Mouse (Mus musculus) thymus, postnatal 4 days (tissue): ENCODE data around the gene Cdkal1.

Experiments
- DNase-seq: peaks from one replicate; pipeline ENCODE4 v3.0.0; 2021

The Cdkal1 gene

DNA sequence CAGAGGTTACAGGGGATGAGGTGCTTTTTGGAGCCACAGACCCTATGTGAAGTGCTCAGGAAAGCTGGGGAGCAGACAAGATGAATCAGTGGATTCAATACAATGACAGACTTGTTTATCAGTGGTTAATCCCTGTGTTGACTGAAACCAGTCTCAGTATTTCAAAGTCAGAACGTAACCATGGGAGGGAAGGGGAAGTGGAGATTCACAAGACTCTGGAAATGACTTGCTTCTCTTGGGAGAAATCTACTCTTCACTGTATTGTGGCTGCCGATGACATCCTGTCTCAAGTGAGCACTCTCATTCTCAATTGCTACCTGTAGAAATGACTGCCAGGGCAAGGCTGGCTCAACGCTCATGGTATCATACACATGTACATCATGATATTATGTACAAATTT is 371.5 kb downstream of the Cdkal1 start:
- no peak for DNase-seq

DNA sequence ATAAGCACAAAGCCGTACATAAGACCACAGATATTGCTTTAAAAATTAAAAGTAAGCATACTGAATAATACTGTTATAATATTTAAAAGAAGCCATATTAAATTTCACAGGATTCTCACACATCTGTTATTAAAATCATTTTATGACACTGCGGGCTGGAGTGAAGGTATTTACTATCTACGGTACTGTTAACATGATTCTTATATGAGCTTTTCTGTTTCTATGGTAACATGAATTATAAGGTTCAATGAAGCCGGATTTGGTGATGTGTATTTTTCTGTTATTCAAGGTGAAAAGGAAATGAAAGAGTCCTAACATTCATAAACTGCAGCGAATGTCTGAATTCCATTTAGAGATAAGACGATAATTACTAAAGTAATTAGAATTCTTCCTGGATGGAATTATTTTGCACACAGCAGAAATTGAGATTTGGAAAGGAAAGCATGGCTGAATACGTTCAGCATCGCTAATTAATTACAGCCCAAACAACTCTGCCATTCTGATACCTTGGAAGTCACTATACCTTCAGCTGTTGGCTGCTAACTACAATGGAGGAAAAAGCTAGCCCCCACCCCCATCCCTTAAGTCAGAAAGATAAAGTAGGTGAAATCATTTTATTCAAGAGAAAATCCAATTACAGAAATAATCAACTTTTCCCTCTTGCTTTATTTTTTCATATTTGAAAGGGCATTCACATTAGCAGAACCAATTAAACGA is 373.2 kb downstream of the Cdkal1 start:
- no peak for DNase-seq

DNA sequence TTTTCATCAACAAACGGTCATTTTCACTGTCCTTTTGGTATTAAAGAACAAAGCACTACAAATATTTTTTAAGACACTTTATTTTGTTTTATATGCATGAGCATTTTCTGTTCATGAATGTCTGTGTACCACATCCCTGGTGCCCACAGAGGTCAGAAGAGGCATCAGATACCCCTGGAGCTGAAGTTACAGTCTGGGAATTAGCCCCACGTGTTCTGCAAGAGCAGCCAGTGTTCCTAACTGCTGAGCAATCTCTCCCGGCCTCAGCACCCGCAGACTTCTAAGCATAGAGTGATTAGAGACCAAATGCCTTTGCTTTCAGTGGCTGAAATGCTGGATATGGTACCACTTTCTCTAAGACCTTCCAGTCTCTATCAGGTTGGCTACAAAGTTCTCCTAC is 379.1 kb downstream of the Cdkal1 start:
- DNase-seq = no peak

DNA sequence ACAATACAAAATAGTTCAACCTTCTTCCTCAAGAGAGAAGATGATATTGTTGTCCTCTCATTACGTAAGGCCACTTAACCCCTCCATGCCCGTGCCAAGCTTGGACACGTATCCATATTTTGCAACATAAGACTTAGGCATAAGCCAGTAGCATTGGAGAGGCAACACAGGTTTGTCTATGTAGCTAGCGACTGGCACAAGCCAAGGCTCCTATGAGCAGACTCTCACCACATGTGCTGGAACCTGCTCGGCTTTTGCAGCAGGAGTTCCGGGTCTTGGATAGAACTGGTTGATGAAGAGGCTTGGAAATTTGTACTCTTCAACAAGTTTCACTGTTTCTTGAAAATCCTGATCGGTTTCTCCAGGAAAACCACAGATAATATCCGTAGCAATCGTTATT is 381.2 kb downstream of the Cdkal1 start:
- no peak for DNase-seq

DNA sequence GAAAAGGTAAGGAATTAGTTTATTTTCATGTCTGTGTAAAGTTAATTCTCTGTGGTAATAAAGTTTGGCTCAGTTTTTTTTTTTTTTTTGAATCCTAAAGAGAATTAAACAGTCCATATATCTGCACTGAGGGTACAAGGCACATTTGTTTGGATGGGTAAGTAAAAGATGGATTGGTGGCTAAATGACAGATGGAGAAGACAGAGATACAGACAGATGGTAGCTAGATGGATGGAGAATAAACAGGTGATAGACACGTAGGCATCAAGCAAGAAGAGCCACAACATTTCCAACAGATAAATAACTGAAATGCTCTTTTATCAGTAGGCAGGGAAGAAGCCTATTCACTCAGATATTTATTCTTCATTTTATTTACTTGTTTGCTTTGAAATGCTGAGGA is 381.7 kb downstream of the Cdkal1 start:
- DNase-seq = no peak

DNA sequence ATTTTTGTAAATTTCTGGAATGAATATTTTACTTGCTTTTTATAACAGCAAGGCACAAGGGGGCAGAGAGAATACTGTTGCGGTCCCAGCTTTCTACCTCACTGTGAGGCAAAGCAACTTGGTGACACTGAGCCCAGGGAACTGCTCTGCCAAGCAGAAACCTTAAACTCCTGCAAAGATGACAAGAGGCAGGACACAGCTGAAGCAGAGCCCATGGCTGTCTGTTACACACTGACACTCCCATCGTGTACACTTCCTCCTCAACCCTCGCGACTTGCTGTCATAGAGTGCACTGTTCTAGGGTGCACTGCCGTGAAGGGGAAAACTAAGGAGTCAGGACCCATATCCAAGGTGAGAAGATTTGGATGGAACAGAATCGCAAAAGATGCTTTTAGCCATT is 393.2 kb downstream of the Cdkal1 start:
- no peak for DNase-seq

DNA sequence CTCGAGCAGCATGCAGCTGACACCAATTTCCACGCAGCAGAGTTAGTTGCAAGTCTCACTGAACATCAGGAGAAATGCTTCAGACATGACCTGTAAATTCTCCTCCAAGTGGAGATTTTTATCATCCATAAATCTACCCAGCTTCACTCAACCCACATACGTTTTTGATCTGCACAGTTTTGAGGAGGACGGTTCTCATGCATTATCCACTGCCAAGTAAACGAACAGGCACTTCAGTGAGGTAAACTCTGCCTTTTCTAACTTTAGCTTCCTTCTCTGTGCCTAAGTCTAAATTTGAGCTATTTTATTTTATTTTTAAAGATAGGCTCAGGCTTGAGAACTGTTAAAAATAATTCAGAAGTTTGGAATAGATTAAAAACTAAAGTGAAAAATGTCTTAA is 394.7 kb downstream of the Cdkal1 start:
- DNase-seq = no peak

DNA sequence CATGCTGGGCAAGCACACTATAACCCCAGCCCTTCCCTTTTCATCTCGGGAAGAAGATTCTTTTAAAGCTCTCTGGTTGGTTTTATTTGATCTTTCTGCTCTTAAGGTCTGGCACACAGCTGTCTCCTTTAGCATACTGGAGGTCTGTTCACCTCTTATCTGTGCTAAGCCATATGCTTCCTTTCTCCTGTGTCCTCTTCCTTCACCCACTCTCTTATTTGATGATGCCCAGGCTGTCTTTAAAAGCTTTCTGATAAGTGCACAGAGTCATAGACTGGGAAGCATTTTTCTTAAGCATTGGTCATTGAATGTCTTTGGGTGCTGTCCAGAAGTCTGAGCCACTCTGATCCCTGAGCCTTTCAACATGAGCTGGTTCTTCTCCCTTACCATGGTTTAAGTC is 397.1 kb downstream of the Cdkal1 start:
- DNase-seq = no peak

DNA sequence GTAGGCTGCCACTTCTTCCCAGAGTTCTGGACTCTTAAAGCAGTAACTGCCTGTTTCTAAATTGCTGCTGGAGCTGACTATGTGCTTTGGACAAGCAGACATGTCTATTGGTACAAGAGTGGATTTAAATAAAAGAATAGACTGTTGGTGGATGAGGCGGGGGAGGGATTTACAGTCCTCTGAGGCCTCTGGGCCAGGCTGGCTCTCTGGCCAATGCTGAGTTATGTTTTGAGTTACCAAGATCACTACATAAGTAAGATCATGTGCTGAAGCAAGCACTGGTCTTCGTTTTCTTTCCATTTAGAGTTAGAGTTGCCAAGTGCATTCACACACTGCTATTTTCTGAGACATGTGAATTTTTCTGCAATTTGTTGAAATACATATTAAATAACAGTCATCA is 418.4 kb downstream of the Cdkal1 start:
- no peak for DNase-seq

DNA sequence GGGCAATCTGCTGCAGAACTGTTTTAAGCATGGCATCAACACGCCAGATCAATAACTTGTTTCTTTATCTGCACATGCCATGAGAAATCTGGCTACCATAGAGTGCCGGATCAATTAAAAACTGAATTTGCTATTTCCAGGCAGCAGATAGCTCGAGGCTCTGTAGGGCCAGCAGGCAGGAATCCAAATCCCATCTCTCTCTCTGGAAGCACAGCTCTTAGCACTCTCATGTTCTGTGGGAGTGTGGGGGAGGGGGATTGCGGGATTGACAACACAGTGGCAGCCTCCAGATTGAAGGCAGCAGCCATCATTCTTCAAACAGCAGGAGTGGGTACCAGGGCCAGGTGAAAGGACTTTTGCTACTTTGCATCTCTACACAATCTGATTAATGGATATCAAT is 420.7 kb downstream of the Cdkal1 start:
- no peak for DNase-seq

DNA sequence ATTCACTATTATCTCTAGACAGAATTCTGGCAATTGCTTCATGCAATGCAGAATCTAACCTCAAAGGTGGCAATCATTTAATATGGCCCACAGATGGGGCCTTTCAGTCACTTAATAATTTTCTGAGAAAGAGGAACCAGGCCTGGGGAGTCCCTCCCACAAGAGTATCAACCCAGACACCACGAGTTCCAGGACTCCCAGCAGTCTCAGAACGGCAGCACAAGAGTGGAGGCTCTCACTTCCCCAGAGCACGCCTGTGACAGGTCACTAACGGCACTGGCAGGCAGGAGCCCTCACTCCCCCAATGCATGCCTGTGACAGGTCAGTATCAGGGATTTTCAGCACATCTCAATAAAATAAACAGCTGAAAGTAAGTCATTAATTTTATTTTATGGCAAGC is 424.6 kb downstream of the Cdkal1 start:
- no peak for DNase-seq

DNA sequence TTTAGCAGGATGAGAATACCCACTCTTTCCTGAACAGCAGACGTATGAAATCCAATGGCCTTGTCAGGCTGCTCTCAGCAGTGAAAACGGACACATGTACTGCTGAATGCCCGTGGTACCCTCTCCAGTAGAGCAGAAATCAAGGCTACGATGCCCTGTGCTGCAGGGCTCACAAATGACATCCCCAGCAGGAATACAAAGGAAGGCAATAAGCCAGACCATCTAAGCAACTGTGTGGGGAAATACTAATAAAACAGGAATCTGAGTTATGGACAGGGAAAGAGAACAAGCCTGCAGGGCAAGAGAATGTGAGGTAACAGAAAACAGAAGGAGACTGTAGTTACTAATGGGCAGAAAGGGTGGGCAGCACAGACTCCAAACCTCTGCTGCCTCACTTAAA is 425.6 kb downstream of the Cdkal1 start:
- no peak for DNase-seq

DNA sequence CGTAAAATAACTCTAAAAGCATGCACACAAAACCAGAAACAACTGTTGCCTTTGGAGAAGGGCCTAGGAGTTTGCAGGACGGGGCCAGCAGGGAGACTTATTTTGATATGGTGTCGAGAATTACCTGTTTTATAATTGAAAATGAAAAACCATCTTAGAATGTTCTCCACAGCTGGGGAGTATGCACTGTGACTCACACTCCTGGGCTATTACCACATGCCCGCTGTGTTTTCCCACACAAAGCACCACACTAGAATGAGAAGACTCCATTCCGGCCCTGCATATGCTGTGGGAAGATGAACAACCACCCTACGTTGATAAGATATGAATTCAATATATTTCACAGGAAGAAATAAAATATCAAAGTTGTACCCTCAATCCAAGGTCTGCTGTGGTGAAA is 426.3 kb downstream of the Cdkal1 start:
- DNase-seq = no peak

DNA sequence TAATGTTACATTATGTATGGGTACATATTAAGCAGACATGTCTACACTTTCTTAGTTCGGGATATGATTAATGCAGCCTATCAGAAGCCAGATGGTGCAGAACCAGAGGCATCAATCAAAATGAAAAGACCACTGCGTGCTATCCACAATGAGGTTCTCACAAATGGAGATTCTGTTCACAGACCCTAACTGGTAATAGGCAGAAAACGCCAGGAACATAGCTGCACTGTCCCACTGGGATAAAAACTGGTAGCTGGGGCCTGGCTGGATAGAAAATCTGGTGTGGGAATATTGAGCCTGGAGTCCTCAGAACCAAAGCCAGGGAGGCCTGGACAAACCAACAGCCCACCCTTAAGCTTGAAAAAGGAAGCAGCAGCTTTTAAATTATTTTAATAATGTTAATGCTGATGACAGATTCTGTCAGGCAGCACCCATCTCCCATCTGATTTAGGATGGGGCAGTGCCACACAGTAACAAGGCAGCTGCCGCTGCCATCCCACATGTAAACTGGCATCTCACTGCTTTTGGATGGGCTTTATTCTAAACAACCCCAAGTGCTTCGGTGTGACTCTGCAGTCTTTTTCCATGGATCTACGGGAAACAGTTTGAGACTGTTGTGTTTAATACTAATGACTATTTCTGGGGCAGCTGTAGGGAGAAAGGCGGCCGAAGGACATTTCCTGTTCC is 438.9 kb downstream of the Cdkal1 start:
- DNase-seq = no peak

DNA sequence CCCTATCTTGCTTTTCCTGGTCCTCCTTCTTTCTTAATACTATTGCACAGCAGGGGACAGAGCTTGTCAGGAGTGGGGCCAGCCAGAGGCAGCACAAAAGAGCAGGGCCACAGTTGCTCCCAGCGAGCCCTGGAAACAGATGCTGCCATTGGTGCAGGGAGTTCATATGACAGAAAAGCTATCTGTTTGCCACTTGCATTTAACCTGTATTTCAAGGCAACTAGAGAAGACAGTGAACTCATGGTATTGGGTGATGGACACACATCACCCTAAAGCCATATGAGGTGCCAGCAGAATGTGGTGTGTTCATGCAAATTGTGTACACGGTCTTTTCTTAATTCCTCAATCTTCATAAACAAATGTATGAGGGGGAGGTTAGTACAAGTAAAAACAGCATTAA is 439.5 kb downstream of the Cdkal1 start:
- DNase-seq = no peak

DNA sequence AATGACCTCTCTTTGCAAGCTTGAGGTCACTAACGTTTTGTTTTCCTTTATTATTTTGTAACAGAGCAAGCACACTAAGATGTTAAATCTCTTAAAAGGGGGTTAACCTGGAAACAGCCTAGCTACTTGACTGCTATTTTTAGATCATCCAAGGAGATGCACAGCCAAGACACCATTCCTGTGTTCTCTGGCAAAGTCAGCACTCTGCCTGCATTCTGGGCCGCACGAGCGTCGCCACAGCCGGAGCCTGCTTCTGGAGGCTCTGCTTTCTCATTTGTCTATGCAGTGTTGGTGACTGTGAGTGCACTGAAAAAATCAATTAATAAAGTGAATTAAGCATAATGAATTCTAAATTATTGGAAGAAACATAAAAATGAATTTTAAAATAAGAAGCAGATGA is 440.6 kb downstream of the Cdkal1 start:
- no peak for DNase-seq

DNA sequence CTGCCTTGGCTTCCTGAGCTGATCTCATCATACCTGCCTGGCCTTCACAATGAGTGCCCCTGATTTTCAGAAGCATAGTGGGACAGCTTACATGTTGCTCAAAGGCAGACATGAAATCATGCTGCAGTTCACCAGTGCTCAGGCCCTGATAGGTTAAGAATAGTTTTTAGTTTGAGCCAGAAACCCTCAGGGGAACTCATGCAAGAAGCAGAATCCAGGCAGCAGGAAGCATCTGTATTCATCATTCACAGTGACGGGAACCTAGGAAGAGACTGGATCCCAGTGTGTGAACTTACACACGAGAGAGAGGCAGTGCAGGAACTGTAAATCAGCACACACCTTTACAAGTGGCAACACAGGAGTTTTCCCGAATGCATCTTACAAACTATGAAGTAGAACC is 441.0 kb downstream of the Cdkal1 start:
- DNase-seq = no peak

DNA sequence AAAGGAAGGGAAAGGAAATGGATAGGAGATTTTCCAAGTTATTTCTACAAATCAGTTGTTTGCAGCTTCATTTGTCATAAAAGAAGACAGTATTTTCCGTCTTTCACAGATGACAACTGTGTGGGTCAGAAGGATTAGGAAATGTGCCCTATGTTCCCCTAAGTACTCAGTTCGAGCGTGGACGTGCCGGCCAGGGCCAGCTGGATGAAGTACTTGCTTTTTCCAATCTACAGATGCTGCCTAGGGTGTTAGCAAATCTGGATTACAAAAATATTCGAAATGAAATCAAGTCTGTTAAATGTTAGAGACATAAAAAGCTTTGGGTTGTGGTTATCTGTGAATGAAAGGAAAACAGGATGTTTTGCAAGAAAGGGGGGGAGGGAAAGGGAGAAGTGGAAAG is 444.3 kb downstream of the Cdkal1 start:
- DNase-seq = no peak

DNA sequence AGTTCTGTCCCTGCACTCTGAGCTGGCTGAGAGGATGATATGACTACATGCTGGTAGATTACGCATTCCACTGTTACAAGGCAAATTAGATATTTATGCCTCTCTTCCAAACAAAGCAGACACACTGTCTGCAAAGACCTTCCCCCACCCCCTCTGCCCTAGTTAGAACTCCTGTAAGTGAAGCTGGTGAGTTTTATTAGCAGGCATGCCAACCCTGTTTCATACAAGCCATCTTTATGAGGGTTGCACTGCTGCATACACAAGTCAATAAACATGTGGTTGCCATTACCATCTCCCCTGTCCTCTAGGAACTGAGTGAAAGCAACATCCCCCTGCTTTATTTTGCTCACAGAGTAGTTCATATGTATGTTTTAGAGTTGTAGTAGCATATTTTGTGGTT is 447.9 kb downstream of the Cdkal1 start:
- DNase-seq = no peak

DNA sequence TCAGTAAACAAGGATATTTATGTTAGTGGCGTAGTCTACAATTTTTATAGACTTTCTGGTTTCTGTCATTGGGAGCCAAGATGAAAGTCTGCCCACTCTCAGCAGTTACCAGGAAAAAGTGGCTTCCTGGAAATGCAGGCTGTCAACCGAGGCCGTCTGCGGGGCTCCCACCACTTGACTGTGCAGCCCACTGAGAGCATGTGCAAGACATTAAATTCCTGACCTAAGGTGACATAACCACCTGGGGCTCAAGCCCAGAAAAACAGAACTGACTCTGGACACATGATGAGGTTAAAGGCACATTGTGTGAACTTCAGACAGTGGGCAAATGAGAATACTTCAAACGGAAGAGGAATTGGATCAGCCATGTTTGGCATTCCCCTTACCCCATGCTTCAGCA is 450.2 kb downstream of the Cdkal1 start:
- no peak for DNase-seq

DNA sequence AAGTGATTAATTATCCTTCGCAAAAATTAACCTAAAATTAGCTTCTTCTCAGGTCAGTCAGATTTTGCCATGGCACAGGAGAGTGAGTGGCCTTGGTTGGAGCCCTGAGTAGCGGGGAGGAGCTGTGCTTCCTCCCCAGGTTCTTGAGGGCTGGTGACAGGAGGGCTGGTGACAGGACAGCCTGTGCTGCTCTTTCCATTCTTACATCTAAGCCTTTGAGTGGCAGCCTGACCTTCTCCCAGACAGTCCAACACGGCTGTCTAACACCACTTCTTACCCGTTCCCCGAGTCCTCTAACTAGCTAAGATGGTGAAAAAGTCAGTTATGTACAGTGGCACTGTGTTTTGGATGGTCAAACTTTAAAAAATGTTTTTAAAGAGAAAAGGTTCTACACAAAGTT is 452.3 kb downstream of the Cdkal1 start:
- DNase-seq = no peak

DNA sequence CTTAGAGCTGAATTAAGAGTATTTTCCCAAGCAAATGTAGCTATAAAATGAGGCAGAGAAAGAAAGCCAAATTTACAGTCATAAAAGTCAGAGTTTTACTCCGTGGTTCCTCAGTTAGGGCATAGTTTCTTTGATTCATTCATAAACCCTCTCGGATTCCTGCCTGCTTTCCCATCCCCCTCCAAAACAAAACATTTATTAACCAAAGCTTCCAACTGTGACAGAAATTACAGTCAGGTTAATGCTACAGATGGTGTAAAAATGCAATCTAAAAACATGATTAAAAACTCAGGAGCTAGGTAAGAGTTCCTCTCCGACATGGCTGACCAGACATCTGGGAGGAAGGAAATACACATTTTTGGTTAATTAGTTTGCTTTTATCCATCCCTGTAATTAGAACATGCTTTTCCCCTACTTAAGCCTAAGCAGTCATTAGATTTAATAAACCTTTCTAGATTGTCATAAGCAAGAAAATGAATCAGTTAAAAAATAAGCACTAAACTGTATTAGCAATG is 452.9 kb downstream of the Cdkal1 start:
- no peak for DNase-seq

DNA sequence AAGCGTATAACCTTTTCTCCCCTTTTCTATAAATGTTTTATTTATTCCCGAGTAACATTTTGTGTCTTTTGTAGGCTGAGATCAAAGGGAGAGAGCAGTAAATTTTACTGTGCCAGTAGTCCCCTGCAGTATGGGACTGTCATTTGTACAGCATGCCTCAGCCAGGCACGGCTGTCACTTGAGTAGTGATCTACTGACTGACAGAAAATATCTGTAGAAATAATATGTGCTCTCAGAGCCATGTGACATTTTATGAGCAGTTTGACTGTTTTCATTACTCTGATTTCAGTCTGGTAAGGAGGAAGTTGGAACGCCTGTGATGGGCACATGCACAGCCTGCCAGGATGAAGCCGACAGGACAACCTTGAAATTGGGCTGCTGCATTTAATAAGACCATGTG is 455.6 kb downstream of the Cdkal1 start:
- DNase-seq = no peak

DNA sequence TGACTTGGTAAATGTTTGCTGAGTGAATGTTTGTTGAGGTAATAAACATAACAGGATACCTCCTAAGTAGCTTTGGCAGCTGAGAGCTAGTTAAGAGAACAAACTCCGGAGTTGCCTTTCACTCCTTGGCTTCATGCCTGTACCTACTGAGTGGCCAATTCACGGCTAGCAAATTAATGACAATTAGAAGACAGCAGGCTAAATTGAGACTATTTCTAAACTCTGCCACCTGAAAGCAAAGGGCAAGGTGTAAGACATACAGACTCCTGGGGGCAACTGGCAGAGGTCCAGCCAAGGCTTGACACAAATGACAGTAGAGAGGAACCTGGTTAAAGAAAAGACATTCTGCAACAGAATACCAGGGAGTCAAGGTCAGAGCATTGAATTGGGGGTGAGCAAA is 457.0 kb downstream of the Cdkal1 start:
- DNase-seq = no peak

DNA sequence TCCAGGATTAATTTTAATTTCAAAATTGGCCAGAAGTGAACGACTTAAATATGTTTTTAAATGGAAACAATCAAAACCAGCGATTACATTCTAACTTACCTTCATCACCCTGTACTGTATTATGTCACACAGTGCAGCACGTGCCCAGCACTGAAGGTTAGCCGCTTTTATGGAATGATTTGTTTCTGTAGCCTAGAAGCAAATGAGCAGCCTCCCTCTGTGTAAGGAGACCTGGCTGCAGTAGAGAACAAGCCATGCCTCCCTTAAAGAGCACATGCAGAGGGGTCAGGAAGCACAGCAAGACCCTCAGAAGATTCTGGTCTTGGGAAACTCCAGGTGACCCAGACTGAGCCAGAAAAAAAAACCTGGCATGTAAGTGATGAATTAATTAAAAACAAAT is 459.8 kb downstream of the Cdkal1 start:
- no peak for DNase-seq
